Mouse (Mus musculus) liver, adult 2 months (tissue): ENCODE measurements around the gene Dnah14.

Experiments
- CTCF ChIP-seq: fragments of 200-500 bp; IDR thresholded peaks from 2 replicates; pipeline ENCODE4 v1.5.1; 2011; ENCODE audit warnings: low read depth, low read length, control low read depth
- POLR2A ChIP-seq: fragments of 200-500 bp; IDR thresholded peaks from 2 replicates; pipeline ENCODE4 v1.6.1; 2011; ENCODE audit warnings: low read length, control low read depth; ENCODE audit not compliant: insufficient read depth; ENCODE audit errors: extremely low read depth

GRCm38 (mm10) chr1:181555475-181555874, 20.9 kb upstream of the Dnah14 start:
- TF ChIP-seq POLR2A = no peak
- no peak for TF ChIP-seq CTCF
